Mouse (Mus musculus): ENCODE data around the gene Chil1. TPM values are rescaled to one million over a fixed set of nuclear protein-coding genes. Genes with fewer than 3 reads are reported as not detected.

The Chil1 gene
- total RNA-seq, 2 experiments from 2014 or later, result 1.1 to 2.0 TPM

DNA sequence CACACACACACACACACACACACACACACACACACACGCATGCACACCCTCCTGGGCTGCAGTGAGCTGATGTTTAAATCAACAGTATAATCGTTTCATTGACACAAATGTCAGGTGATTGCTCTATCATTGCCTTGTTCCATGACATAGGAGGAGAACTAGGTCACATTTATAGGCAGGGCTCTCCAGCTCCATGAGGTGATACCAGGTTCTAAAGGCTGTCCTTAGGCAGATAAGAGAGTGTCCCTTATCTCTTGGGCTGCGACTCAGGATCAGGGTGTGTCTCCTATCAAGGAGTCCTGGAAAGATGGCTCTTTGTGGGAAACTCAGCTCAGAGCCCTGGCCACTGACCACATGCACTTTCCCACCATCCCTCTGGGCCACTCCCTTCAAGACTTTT lies 13.4 kb upstream of the Chil1 start:
- DNase-seq, result no peak
- intact Hi-C loops (cut with DNase I), result no loop called here

DNA sequence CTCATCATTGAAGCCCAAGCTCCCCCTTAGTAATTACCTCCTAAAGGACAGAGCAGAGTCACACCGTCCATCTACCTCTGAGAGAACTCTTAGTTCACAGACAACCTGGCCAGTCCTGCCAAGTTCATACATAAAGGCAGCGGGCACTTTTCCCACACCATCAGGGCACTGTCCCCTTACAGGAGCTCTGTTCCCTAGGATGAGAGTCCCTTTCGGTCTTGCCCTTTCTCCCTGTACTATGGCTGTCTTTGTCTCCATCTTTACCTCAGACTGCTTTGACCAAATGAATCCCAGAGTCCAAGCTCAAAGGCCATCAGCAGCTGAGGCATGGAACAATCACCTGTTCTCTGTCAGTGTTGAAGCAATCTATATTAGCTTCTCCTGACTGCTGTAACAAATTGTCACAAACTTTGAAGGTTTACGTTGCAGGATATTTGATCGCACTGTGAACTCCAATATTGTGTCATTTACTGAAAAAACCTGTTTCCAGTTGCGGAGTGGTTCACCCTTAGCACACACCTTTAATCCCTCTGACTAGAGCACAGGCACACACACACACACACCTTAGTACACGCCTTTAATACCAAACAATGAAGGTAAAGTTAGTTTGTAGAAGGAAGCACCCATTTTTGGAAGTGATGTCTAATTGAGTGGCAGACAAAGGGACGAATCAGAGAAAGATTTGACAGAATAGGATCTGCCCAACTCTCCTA lies 12.8 kb upstream of the Chil1 start:
- DNase-seq, result no peak
- intact Hi-C loops (cut with DNase I), result no loop called here

DNA sequence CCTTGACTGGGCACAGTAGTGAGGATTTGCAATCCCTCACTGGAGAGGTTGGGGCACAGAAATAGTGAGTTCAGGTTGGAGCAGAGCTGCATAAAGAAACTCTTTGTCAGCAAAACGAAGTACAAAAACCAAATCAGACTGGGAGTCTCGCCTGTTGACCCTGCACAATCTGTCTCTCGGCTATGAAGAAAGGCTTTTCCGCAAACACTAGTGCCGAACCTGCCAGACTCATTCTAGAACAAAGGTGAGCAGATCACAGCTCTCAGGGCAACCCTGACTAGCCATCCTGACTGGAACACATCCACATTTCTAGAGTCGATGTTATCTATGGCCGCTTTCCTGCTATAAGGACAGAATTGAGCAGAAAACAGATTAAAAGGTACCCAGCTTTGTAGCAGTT lies 8.9 kb upstream of the Chil1 start:
- intact Hi-C loops (cut with DNase I), result no loop called here

DNA sequence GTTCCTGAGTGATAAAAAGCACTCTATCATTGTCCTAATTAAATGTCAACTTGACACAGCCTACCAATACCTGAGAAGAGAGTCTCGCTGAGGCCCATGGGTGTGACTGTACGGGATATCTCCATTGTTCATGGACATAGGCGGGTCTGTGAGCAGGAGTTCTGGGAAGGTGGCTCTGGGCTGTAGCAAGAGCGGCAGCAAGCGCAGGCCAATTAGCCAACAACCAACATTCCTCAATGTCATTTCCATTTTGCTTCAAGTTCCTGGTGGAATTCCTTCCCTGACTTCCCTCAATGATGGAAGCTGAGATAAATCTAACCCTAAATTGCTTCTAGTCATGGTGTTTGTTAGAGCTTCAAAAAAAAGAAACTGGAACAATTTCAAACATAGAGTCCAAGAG lies 4.0 kb upstream of the Chil1 start:
- intact Hi-C loops (cut with DNase I), result no loop called here
- DNase-seq, result no peak

More for the DNA sequence above, 8.9 kb upstream of the Chil1 start:
- DNase-seq, result no peak

DNA sequence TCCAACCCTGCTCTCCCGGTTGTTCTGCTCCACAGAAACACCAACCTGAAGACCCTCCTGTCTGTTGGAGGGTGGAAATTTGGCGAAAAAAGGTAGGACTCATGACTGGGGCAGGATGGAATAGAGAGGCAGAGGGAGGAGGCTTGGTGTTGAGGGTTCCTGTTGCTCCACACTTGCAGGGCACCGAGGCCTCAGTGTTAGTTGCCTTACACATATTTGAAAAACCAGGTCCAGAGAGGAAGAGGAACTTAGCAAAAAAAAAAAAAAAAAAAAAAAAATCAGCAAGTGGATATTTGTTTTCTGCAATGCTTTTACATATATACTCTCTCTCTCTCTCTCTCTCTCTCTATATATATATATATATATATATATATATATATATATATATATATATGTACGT lies 2.1 kb downstream of the Chil1 start:
- no peak for DNase-seq
- intact Hi-C loops (cut with DNase I), result no loop called here

DNA sequence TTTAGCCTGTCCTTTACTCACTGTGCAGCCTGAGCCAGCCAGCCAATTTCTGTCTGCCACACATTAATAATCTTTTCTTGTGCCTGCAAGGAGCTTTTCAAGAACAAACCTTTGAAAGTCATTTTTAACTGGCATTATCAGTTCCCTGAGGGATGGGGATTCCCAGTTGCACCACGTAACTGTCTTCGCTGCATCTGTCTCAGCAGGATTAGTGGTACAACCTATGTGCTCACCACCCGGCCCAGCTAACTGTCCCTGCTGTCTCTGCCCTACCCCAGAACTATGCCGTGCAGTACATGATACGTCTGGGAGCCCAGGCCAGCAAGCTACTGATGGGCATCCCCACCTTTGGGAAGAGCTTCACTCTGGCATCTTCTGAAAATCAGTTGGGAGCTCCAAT lies 6.2 kb downstream of the Chil1 start:
- no peak for DNase-seq
- intact Hi-C loops (cut with DNase I), result no loop called here

DNA sequence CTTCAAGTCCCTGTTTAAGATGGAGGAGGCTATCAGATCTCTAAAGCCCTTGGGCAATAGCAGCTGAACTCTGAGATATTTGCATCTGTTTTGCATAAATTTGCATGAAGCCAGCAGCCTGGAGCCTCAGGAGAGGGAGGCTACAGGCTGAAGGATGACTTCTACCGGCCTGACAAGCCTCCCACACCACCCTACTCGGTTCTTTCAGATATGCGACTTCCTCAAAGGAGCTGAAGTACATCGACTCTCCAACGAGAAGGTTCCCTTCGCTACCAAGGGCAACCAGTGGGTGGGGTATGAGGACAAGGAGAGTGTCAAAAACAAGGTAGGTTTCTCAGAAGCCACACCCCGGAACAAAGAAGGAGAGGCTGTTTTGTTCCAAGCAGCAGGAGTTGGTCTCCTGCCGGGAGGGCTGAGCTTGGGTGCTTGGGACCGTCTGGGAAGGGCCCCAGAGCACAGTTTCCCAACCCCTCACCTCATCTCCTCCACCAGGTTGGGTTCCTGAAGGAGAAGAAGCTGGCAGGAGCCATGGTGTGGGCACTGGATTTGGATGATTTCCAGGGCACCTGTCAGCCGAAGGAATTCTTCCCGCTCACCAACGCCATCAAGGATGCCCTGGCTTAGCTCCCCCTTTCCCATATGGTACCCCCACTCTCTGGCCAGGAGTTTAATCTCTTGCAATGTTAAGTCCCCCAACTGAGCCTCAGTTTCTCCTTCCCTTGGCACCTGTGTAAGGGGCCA lies 7.2 kb downstream of the Chil1 start:
- DNase-seq, result no peak
- intact Hi-C loops (cut with DNase I), result no loop called here

DNA sequence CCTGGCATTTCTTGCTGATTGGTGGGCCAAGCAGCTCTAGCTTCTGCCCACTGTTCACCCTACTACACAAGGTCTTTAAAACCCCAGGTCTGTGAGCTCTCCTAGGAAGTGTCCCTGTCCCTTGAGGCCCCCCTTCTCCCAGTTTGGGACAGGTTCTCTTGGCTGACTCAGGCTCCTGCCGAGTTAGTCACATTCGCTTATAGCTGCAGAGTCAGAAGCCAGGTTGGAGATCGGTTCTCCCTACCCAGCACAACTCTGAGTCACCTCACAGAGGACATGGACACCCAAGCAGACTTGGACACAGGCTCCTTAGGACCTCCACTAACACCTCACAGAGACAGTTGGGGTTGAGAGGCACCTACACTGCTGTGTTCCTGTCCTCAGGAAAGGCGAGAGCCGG lies 9.2 kb downstream of the Chil1 start:
- intact Hi-C loops (cut with DNase I), result no loop called here
- no peak for DNase-seq

DNA sequence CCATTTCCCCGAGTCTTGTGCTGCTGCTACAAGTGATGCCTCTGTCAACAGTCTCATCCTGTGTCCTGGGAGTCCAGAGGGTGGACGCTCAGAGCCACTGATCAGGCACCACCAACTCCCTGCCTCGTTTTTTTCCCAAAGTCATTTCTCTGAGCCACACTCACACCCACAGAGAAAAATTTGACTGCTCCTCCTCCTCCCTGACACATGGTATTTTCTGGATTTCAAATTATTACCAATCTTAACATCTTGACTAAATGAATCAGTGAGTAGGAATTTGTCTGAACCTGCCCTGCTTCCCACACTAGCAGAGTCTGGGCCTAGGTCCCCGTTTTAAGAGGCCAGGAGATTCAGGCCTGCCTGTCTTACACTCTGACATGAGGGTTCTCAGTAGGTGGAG lies 10.0 kb downstream of the Chil1 start:
- DNase-seq, result no peak
- intact Hi-C loops (cut with DNase I), result no loop called here

DNA sequence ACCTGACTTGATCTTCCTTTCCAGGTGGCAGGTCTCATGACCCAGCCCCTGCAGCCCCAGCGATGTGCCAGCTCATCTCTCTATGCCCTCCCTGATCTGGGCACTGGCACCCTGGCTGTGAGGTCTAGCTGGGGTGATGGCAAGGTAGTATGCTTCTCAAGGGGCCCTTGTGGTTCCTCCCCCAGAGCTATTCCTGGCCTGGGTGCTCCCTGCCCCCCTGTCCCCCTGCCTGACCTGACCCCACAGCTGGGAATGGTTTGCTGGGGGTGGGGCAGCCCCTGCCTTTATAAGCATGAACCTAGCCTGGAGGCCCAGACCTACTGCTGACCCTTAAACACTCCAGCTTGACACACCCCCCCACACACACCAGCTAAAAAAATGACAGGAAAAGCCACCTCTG lies 11.2 kb downstream of the Chil1 start, which contains the start of gene Mybph:
Gene Mybph (plus strand): TSS at position 323 of the 400 bp plus-strand sequence.
- DNase-seq, result no peak
- intact Hi-C loops (cut with DNase I), result no loop called here

DNA sequence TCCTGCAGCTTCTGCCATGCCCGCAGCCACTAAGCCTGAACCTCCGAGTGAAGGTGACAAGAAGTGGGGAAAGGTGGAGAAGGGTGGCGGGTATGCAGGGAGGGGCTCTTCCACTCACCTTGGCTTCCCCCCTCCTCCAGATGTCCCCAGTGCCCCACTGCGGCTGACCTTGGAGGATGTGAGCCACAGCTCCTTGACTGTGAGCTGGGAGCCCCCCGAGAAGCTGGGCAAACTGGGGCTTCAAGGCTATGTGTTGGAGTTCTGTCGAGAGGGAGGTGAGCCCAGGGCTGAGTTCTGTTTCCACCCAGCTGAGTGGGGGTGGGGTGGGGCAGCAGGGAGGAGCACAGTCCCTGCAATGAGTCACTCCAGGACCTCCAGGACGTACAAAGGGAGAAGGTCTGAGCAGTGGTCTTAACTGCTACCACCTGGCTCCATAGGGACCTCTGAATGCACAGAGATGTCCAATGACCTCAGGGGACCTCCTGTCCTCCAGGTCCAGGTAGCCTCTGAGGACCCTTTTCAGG lies 11.8 kb downstream of the Chil1 start:
- DNase-seq, result no peak
- intact Hi-C loops (cut with DNase I), result no loop called here

DNA sequence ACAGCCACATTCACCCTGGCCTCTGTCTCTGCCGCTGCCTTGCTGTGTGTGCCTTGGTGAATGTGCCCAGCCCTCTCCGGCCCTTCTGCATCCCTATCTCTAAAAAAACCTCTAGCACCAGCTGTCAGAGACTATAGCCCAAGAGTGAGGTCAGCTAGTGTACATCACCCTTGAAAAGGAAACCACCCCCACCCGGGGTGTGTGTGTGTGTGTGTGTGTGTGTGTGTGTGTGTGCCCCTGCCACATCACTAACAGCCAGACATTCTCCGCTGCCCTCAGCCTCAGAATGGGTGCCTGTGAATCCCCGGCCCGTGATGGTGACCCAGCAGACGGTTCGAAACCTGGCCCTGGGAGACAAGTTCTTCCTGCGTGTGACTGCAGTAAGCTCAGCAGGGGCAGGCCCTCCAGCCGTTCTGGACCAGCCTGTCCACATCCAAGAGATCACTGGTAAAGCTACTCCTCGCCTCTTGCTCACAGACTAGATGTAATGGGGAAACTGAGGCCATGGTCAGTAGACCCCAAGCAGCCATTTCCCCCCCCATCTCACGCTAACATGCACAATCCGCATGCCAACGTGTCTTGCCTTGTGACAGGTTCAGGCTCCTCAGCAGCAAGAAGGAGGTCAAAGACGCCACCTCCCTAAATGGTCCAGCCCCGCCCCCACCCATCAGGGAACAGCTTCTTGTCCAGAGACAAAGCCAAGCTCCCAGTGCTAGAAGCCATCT lies 12.5 kb downstream of the Chil1 start:
- intact Hi-C loops (cut with DNase I), result no loop called here
- DNase-seq, result no peak

DNA sequence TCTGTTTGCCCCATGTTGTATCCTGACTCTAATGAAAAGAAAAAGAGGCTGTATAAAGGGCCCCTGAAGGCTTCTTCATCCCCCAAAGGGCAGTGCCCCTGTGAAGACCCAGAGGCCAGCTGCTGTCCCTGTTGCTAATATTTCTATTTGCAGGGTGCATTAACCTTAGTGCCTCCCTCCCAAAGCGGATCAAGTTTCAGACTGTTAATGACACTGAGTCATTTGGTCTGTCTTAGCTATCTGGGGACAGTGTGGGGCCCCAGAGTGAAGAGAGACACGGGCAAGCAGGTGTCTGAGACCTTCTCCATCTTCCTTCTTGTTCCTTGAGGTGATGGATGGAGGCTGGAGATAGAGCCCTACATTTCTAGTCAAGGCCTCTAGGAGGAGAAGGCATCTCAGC lies 13.1 kb downstream of the Chil1 start:
- intact Hi-C loops (cut with DNase I), result no loop called here
- DNase-seq, result no peak

DNA sequence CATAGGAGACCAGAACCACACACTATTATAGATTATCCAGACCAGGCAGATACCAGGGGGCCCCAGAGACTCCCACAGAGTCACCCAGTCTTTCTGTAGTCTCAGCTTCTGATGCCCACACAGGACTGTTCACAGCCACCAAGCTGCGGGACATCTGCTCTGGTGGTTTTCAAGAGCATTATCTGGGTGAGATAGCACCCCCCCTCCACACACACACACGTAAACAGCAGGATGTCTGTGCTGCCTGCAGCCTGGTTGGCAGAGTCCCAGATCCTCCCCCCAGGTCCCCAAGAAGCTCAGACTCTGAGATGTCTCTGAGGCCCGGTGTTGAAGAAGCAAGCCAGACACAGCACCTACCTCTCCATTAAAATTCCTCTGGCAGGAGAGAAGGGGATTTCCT lies 13.6 kb downstream of the Chil1 start:
- intact Hi-C loops (cut with DNase I), result no loop called here
- no peak for DNase-seq

DNA sequence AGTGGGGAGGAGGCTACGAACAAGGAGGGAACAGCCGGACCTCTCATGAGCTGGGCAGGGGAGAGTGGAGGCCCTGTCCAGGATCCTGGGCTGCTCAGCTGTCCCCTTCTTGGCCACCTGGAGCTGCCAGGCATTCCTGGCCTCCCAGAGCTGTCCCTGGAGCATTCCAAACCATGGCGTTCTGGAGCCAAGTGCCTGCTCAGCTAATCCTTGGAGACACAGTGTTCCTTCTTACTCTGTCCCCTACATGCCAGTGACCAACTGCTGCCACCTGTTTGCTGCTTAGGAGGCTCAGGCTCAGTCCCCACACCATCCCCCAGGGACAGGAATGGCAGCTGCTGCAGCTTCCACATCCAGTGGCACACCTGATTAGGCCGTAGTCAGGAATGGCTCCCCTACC lies 14.0 kb downstream of the Chil1 start:
- intact Hi-C loops (cut with DNase I), result no loop called here
- DNase-seq, result peak; percentile 47

DNA sequence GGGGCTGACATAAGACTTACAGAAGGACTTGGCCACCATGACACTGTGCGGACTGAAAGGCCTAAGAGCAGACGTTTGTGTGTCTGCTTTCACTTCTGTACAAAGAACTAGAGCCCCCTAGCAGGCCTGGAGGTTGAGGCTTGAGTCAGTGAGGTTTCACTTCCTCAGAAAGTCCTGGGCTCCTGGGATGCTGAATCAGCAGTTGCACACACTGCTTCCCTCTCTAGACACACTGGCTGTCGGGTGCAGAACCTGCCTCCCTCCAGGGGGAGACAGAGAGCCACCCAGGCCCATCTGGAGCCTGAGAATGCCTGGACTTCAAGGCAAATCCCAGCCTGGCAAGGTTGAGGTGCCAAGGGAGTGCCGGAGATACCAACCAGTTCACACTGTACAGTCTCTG lies 14.4 kb downstream of the Chil1 start:
- DNase-seq, result peak; percentile 63
- intact Hi-C loops (cut with DNase I), result no loop called here

DNA sequence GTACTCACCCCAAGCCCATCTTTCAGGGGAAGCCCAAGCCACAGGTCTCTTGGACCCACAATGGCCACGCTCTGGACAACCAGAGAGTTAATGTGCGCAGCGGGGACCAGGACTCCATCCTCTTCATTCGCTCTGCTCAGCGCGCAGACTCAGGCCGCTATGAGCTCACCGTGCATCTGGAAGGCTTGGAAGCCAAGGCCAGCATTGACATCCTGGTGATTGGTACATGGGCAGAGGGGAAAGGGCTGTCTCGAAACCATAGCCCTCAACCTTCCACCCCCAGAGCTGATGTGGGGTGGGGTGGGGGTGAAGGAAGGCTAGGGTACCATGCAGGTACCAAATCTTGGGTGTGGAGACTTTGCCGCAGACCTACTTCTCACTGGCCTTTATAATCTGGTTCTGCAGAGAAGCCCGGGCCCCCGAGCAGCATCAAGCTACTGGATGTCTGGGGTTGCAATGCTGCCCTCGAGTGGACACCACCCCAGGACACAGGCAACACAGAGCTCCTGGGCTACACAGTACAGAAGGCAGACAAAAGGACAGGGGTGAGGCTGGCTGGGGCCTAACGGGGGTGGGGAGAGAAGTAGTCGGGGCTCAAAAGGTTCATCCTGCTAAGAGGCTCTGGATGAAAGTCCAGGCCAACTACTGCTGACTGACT lies 15.5 kb downstream of the Chil1 start:
- DNase-seq, result no peak
- intact Hi-C loops (cut with DNase I), result no loop called here

DNA sequence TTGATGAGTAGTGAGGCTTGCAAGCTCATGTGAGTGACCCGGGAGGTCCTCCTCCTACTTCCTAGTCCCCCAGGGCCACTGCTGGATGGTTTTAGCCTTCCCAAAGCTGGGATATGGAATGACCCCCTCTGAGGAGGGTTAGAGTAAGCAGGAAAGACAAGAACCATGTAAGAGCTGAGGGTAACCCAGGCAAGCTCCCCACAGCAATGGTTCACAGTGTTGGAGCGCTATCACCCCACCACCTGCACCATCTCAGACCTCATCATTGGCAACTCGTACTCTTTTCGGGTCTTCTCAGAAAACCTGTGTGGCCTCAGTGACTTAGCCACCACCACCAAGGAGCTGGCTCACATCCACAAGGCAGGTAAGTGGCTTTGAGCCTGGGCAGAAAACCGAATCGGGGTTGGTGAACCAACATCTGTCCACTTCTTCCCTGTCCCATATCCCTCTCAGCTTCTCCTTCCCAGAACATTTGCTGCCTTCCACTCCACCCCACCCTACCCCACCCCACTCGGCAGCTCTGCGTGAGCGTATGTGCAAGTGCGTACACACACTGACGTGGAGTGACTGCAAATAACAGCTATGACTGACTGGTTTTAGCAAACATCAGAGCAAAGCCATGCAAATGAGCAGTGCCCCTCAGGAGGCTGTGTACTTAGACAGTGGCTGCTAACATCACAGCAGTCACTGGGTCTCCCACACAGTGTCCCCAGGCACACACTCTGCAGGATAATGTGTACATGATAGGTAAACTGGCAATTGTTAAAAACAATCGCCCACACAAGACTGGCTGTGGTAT lies 16.4 kb downstream of the Chil1 start:
- intact Hi-C loops (cut with DNase I), result no loop called here
- DNase-seq, result no peak

DNA sequence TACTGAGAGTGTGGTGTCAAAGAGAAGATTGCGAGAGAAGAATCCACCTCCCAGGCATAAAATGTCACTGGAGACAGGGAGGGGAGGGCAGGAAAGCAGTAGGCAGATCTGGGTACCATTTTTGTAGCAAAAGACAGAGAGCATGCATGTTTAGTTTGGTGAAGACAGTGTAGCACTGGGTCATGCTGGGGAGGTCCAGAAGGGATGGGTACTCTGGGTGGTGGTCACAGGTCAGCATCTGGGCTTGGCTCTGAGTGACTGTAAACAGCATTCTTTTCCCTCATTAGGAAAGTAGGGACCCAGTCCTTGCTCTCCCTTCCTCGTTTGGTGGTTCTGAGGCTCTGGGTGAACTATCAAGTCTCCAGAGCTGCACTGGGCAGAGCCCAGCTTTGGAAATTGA lies 18.5 kb downstream of the Chil1 start:
- no peak for DNase-seq
- intact Hi-C loops (cut with DNase I), result loop anchor here (5.0 kb wide), 2 partner anchors 42 to 48 kb away; no protein-coding TSS in a partner anchor

All from left cerebral cortex, postnatal 4 days (tissue).